Mouse (Mus musculus) liver, embryonic 14.5 days (tissue): ENCODE data around the gene Gucy1b2. TPM values are rescaled to one million over a fixed set of nuclear protein-coding genes. Genes with fewer than 3 reads are reported as not detected.

Experiments
- ATAC-seq: fragments of 200-750 bp; cut with Nextera tagmentation; 2 replicates; pipeline ENCODE4 v1.8.0; 2017; ENCODE audit warnings: moderate number of reproducible peaks, mild to moderate bottlenecking, moderate library complexity; ENCODE audit not compliant: insufficient read depth
- DNase-seq, 3 experiments: peaks; one replicate each; pipeline ENCODE4 v3.0.0-alpha.2; 2012 to 2013; ENCODE audit warnings: low read depth in 3 of 3, low spot score in 3 of 3
- H3K27ac ChIP-seq: fragments of 300-500 bp; sonication (generic); 2 replicates; pipeline ENCODE4 v1.5.1; 2014; ENCODE audit warnings: moderate library complexity, mild to moderate bottlenecking, control low read depth, inconsistent platforms
- H3K27me3 ChIP-seq: fragments of 300-500 bp; sonication (generic); 2 replicates; pipeline ENCODE4 v1.6.1; 2014; ENCODE audit warnings: mild to moderate bottlenecking, low read length, moderate library complexity; ENCODE audit not compliant: control insufficient read depth, insufficient read depth
- H3K36me3 ChIP-seq: fragments of 300-500 bp; sonication (generic); replicated peaks from 2 replicates; pipeline ENCODE4 v1.6.1; 2014; ENCODE audit warnings: low read depth; ENCODE audit not compliant: control insufficient read depth, insufficient read depth
- H3K4me1 ChIP-seq, 2 experiments: fragments of 200-500 bp in 1 of 2; fragments of 300-500 bp in 1 of 2; sonication (generic) in 1 of 2; replicated peaks; 2 replicates each; pipeline ENCODE4 v1.6.1; 2012 to 2014; ENCODE audit warnings: antibody characterized with exemption in 1 of 2, inconsistent platforms in 1 of 2, low read length in 1 of 2; ENCODE audit not compliant: control insufficient read depth in 2 of 2, insufficient read depth in 2 of 2
- H3K4me2 ChIP-seq: fragments of 300-500 bp; sonication (generic); 2 replicates; pipeline ENCODE4 v1.6.1; 2014; ENCODE audit warnings: low read depth, mild to moderate bottlenecking, control low read depth, moderate library complexity
- H3K4me3 ChIP-seq, 2 experiments: fragments of 200-500 bp in 1 of 2; fragments of 300-500 bp in 1 of 2; sonication (generic) in 1 of 2; 2 replicates each; pipeline ENCODE4 v1.5.1; 2012 to 2014; ENCODE audit warnings: low read depth in 2 of 2, low read length in 2 of 2, mild to moderate bottlenecking in 2 of 2, control low read depth in 1 of 2, inconsistent platforms in 1 of 2, moderate library complexity in 1 of 2; ENCODE audit not compliant: insufficient read depth in 1 of 2
- H3K9ac ChIP-seq: fragments of 300-500 bp; sonication (generic); replicated peaks from 2 replicates; pipeline ENCODE4 v1.6.1; 2014; ENCODE audit warnings: mild to moderate bottlenecking, control low read depth, moderate library complexity
- H3K9me3 ChIP-seq: fragments of 300-500 bp; sonication (generic); 2 replicates; pipeline ENCODE4 v1.6.1; 2016; ENCODE audit warnings: low read length, mixed read lengths; ENCODE audit not compliant: control insufficient read depth
- CTCF ChIP-seq: IDR thresholded peaks from 2 replicates; pipeline ENCODE4 v1.5.1; 2016; ENCODE audit warnings: antibody characterized with exemption, low read depth, control low read depth
- EP300 ChIP-seq: IDR thresholded peaks from 2 replicates; pipeline ENCODE4 v1.6.1; 2016; ENCODE audit warnings: antibody characterized with exemption, low read depth
- WGBS: fragments of 180-500 bp; shearing (Covaris S2); extraction: QIAGEN DNeasy Blood & Tissue Kit; methylation state at CpG from one replicate; pipeline ENCODE4 v1.1.7; 2014; ENCODE audit not compliant: insufficient replicate concordance; 5-methylcytosine and 5-hydroxymethylcytosine counted together
- polyA plus RNA-seq, 2 experiments: library from polyadenylated mRNA; depleted of rRNA in 1 of 2; stranded (reverse) in 1 of 2; unstranded in 1 of 2; fragments of >200 nt; fragmentation: Nextera tagmentation in 1 of 2; extraction: Ambion mirVana in 1 of 2; gene quantifications; 2 replicates each; pipeline versions ENCODE4 v1.2.1 to v1.2.3; 2012 to 2014

Gucy1b2 gene
- polyA plus RNA-seq, 2 experiments = not detected

DNA sequence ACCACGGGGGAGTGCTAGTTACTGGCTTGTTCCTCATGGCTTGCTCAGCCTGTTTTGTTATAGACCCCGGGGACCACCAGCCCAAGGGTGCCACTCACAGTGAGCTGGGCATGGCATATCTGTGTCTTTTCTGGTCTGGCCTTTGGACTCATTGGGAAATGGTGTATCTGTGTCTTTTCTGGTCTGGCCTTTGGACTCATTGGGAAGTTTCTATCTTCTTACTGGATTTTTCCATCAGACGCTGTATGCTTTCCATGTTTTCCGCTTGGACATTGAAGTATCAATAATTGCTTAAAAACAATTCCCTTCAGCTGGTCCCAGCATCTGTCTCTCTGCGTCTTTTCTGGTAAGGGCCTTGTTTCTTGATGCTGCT lies 12.7 kb upstream of the Gucy1b2 start:
- TF ChIP-seq EP300 (no peak), CTCF (no peak)
- 65% methylated on average over 5 of the region's 5 CpGs for WGBS
- no peak for ATAC-seq

DNA sequence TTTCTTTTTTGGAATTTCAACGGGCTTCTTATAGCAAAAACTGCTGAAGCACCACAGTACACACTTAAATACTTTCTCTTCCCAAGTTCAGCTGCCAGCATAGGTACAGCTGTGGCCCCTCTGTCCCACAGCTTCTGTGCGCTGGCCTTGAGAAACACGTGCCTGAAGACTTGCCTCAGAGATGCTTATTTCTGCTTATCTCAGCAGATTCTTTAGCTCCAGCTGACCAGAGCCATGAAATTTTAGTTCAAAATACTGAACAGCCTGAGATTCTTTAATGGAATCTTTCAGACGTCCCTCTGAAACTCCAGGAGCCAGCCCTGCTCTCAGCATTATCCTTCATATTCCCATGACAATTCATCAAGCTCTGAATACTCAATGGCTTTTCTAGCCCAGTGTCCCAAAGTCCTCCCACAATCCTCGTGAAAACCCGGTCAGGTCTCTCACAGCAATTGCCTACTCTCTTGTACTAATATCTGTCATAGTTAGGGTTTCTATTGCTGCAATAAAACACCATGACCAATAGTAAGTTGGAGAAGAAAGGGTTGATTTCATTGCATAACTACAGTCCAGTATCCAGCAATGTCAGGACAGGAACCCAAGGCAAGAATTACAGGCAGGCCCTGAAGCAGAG lies 12.1 kb upstream of the Gucy1b2 start:
- DNase-seq = no peak
- Histone ChIP-seq H3K4me1 (0 out of 4 replicates have a peak, but pooled peaks cover 0 to 3% of the 10 kb centered on the region in 2 experiments), H3K4me2 (no peak overlapping the region), H3K9me3 (no peaks in the 10 kb centered on the region), H3K27ac (no peak overlapping the region), H3K9ac (no peak overlapping the region), H3K36me3 (no peaks in the 10 kb centered on the region), H3K4me3 (no peak overlapping the region), H3K27me3 (no peaks in the 10 kb centered on the region)
- WGBS = 59% methylated on average over 6 of the region's 6 CpGs
- no peak for TF ChIP-seq EP300
- TF ChIP-seq CTCF = no peak
- ATAC-seq = no peak

More for the DNA sequence above, 12.7 kb upstream of the Gucy1b2 start:
- Histone ChIP-seq H3K36me3 (no peaks in the 10 kb centered on the region), H3K27me3 (no peaks in the 10 kb centered on the region), H3K4me2 (no peak overlapping the region), H3K27ac (no peak overlapping the region), H3K4me3 (no peak overlapping the region), H3K9ac (no peak overlapping the region), H3K4me1 (0 out of 4 replicates have a peak, but pooled peaks cover 0 to 3% of the 10 kb centered on the region in 2 experiments), H3K9me3 (no peaks in the 10 kb centered on the region)
- no peak for DNase-seq

- TF ChIP-seq CTCF (no peak), EP300 (no peak)
- H3K4me1 ChIP-seq = no peaks in the 10 kb centered on the region
- no peak for DNase-seq
- no peak overlapping the region for H3K9ac ChIP-seq
- no peak for ATAC-seq
- no peak overlapping the region for H3K27ac ChIP-seq
- 25% methylated on average over 9 of the region's 9 CpGs for WGBS
- no peak overlapping the region for H3K4me3 ChIP-seq
- no peaks in the 10 kb centered on the region for H3K27me3 ChIP-seq
- no peaks in the 10 kb centered on the region for H3K36me3 ChIP-seq
- H3K4me2 ChIP-seq = no peak overlapping the region
- H3K9me3 ChIP-seq = no peaks in the 10 kb centered on the region
Measured at GRCm38 (mm10) chr14:62464966-62465365, 8.9 kb upstream of the Gucy1b2 start.

DNA sequence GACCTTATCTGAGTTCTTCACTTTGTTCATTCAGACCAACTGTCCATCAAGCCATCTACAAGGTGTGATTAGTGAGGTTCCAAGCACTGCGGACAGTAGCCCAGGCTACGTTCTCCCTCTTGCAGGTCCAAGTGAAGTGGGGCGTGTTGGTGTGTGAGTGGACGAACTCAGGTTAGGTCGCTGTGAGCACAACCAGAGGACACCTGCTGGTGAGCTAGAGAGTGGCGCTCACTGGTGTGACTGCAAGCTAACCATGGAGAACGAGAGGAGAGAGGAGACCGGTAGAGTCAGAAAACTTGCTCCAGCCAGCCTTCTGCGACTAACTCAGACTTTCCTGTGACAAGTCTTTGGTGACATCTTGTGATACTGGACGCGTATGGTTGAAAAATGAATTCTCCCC lies 3.5 kb upstream of the Gucy1b2 start:
- no peaks in the 10 kb centered on the region for H3K36me3 ChIP-seq
- TF ChIP-seq EP300 (no peak), CTCF (peak; percentile 32; the same call in 1 of the 2 replicates)
- H3K4me3 ChIP-seq = no peak overlapping the region
- DNase-seq = no peak
- H3K9ac ChIP-seq = no peak overlapping the region
- H3K4me1 ChIP-seq = no peaks in the 10 kb centered on the region
- H3K9me3 ChIP-seq = no peaks in the 10 kb centered on the region
- H3K27ac ChIP-seq = no peak overlapping the region
- H3K4me2 ChIP-seq = no peak overlapping the region
- no peak for ATAC-seq
- no peaks in the 10 kb centered on the region for H3K27me3 ChIP-seq
- 50% methylated on average over 11 of the region's 11 CpGs for WGBS

DNA sequence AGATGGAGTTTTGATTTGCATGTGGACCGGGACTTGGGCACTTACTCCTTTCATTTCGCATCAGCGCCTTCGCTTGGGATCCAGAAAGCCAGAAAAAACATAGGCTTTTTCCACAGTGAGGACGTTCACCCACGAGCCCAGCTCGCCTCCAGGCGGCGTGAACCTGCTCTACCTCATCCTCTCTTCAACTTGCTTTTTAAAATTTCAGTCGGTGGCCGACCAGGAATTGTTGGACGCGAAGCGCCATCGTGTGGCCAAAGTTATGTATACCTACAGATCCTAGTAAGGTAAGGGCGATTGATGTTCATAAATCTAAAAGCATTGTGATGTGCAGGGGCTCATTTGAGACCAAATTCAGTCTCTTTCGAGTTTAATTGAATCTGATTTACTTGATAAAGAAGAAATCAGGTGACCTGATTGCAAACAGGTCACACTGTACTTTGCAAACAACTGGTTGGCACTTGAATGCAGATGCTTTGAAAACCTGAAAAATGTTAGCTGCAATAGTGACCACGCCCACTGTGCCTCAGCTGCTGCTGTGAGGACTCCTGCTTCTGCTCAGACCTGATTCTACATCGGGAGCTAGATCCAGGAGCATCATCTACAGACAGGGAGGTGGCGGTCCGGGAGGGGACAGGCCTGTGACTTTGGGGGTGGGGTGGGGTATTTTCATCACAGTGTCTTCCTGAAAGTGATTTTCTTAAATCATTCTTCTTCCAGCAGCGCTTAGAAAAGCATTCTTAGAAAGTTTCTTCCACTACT lies 1.5 kb upstream of the Gucy1b2 start:
- Histone ChIP-seq H3K36me3 (no peaks in the 10 kb centered on the region), H3K9ac (no peak overlapping the region), H3K4me3 (no peak overlapping the region), H3K27ac (no peak overlapping the region), H3K27me3 (no peaks in the 10 kb centered on the region), H3K9me3 (no peaks in the 10 kb centered on the region), H3K4me2 (no peak overlapping the region), H3K4me1 (no peaks in the 10 kb centered on the region)
- ATAC-seq (no peak), DNase-seq (peak; percentile 17 to 28 (median 18))
- TF ChIP-seq CTCF (peak; percentile 75), EP300 (no peak)
- 17% methylated on average over 22 of the region's 22 CpGs for WGBS
